Mouse (Mus musculus) MN1 (cell line): ENCODE measurements around the gene 1700016H13Rik.

ENCODE experiments used
- DNase-seq: peaks from one replicate; pipeline ENCODE4 v3.0.0-alpha.2; 2016; ENCODE audit warnings: low spot score

1700016H13Rik gene

GRCm38 (mm10) chr5:103603115-103603893, 52.5 kb downstream of the 1700016H13Rik start:
- DNase-seq, result no peak

GRCm38 (mm10) chr5:103598881-103599280, 56.9 kb downstream of the 1700016H13Rik start:
- DNase-seq, result no peak

GRCm38 (mm10) chr5:103598264-103598663, 57.5 kb downstream of the 1700016H13Rik start:
- DNase-seq, result no peak
